Mouse (Mus musculus) activated CD4-positive, CD25-positive, alpha-beta regulatory T cell, adult 4 months (primary cell): ENCODE measurements around the gene Mfsd4b1. TPM values are rescaled to one million over a fixed set of nuclear protein-coding genes. Genes with fewer than 3 reads are reported as not detected.
"Not testable (repeated sequence)": the region's sequence is repeated elsewhere in the genome, so short reads cannot be mapped to it uniquely, and the experiment has no call there.

Experiments used
- ATAC-seq: one replicate; pipeline ENCODE4 v1.8.0; 2017
- polyA plus RNA-seq, 2 experiments: library from polyadenylated mRNA; unstranded; fragments of 100-300 nt; shearing (Covaris generic); gene quantifications; one replicate each; pipeline ENCODE4 v1.2.1; 2017

Gene Mfsd4b1
- polyA plus RNA-seq, 2 experiments from 2014 or later = not detected

- no peak for ATAC-seq
Measured at GRCm38 (mm10) chr10:40032897-40033296, 7.8 kb upstream of the Mfsd4b1 start.

DNA sequence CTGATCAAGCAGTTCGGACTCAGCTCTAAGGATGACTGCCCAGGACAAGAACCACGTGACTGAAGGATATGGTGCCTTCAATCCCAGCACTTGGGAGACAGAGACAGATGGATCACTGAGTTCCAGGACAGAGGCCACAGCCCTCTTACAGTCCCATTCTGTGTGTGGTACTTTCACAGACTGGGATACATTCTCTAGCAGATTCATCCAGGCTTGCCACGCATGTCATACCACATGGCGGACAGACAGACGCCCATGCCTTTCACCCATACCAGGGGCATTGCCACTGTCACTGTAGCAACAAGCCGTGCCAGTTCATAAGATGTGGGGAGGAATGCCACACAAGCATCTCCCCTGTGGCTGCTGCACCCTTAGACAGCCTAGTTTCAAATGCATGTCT lies 5.6 kb upstream of the Mfsd4b1 start:
- ATAC-seq = no peak

GRCm38 (mm10) chr10:40029610-40030009 lies 4.5 kb upstream of the Mfsd4b1 start:
- no peak for ATAC-seq

DNA sequence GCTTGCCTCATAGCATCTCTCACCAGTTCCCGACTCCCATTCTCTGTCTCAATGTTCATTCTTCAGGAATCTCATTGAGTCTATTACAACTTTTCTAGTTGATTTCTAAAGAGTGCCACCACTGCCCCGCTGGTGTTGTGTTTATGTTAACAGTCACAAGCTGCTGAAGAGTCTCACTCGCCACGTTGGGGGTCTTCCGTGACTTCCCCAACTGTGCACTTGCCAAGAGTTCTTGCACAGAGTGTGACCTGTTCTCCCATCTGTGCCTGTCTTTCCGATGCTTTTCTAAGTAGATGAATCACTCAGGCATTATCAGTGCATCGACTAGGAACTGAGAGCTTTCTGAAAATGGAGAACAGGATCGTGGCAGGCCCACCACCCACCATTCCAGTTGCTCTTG lies 3.0 kb upstream of the Mfsd4b1 start:
- no peak for ATAC-seq

DNA sequence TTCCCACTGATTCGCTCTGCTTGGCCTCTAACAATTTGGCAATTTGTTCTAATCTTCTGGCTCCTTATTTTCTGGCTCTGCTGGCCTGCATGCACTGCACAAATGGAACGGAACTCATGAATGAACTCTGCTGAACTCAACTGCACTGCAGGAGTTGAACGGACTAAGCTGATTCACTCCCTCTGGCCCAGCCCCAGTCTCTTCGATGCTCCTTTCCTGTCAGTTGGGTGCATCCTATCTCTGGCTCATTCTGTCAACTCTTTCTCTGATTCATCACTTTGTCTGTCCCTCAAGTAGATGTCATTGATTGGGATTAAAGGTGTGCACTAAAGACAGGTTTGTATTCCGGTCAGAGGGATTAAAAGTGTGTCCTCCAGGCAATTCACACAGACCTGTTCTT lies 1.5 kb upstream of the Mfsd4b1 start:
- no peak for ATAC-seq

DNA sequence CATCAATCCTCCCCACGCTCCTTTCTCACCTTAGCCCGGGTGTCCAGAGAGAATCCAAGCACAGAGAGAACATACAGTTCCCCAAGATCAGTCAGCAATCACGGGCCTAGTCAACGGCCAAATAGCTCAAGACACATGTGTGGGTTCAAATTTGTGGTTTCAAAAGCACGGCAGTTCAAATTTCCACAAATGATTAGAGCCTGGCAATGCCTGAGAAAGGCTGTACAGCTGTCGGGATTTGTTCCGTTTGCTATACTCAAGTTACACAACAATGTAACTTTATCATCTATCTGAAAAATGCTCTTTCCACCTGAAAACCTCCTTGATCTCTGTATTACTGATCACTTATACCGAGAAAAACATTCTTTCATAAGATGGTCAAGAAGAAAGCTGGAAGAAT lies 492 bp upstream of the Mfsd4b1 start:
- no peak for ATAC-seq

GRCm38 (mm10) chr10:40020401-40020800 lies 4.7 kb downstream of the Mfsd4b1 start:
- ATAC-seq = no peak

DNA sequence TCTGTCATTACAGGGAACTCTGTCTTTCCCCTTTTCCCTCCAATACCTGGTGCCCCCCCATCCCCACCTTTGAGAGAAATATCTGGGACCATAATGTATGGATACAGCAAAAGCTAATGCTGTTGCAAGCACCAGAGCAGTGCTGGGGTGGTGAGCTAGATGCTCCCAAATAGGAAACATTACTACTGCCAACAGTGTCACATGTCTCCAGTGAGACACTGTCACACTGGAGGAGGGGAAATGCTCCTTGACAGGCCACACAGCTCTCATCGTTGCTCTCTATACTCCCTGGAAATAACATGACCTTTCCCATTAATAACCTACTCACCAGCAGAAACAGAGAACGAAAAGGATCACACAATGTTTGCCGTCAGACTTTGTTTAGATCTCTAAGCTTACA lies 5.6 kb downstream of the Mfsd4b1 start:
- no peak for ATAC-seq

DNA sequence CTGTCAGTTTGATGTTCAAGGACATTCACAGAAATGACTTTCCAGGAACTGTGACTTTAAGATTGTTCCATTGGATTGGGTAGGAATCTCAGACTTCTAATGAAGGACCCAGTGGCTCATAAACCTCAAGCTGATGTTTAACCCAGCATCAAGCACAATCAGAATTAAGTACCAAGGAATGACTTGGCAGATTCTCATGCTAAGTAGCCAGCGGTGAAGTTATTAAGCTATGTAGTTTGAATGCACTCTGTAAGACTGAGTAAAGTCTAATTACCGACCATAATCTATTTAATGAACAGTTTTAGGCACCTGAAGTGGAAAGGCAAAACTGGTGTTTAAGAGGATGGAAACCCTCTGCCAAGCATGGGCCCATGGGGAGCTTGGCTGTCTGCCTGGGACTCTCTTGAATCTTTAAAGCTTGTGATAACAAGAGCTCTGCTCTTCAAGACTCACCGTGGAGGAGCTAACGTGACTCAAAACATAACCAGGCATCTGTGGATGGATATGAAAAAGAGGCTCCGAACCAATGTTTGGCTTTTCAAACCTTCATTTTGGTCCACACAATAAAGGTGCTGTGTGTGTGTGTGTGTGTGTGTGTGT lies 6.7 kb downstream of the Mfsd4b1 start:
- ATAC-seq = no peak

- ATAC-seq = no peak
Measured at GRCm38 (mm10) chr10:40009591-40009990, 15.5 kb downstream of the Mfsd4b1 start.

DNA sequence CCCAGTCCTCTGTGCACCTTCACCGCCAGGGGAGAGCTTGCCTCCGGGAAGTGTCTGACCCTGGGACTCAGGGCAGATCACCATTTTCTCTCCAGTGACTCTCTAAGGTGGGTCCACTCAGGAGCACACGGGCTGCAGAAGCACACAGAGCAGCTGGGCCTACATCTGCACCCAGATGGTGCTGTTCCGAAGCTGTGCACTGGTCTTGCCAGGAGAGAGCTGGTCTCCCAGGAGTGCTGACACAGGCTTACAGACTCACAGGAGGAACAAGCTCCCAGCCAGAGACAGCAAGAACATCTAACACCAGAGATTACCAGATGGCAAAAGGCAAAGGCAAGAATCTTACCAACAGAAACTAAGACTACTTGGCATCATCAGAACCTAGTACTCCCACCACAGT lies 16.2 kb downstream of the Mfsd4b1 start:
- ATAC-seq = not testable (repeated sequence)

- ATAC-seq = no peak
Measured at GRCm38 (mm10) chr10:40007953-40008352, 17.1 kb downstream of the Mfsd4b1 start.

- ATAC-seq = no peak
Measured at GRCm38 (mm10) chr10:40006963-40007362, 18.1 kb downstream of the Mfsd4b1 start.

GRCm38 (mm10) chr10:40000746-40001145 lies 24.3 kb downstream of the Mfsd4b1 start:
- ATAC-seq = no peak

- peak; percentile 98 for ATAC-seq
Measured at GRCm38 (mm10) chr10:39991155-39991554, 33.9 kb downstream of the Mfsd4b1 start.

DNA sequence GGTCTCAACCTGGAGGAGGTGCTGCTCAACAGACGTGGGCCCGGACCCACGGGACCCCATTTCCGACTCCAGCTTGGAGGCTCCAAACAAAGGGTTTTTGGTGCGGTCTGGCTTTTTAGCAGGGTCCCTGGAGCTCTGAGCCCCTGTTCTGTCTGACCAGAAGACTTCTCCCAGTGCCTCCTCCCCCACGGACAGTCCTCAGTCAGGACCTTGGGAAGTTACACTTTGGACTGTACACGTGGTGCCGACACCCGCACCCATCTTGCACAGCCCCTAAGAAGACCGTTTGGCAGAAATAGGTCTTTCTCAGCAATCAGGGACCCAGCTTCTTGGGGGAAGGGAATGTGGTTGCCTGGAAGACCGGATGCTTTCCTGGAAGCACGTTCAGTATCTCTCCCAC lies 38.6 kb downstream of the Mfsd4b1 start, which contains the start of gene Mfsd4b5:
Gene Mfsd4b5 (minus strand): TSS at position 181 of the 400 bp plus-strand sequence.
- ATAC-seq = no peak

GRCm38 (mm10) chr10:39982604-39983003 lies 42.5 kb downstream of the Mfsd4b1 start:
- no peak for ATAC-seq

DNA sequence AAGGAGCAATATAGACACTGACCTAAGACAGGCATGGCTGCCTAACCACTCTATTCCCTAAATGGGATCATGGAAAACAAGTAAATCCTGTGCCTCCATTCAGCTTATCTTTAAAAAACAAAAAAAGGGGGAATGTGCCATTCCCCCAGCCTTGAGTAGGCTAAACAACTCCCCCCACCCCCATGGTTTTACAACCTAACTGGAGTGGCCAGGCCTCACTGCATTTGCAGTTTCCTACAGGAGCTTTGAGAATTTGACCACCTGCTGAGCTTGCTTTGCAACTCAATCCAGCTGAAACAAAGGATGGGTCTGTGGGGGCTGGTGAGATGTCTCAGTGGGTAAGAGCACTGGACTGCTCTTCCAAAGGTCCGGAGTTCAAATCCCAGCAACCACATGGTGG lies 46.8 kb downstream of the Mfsd4b1 start:
- ATAC-seq = no peak

- ATAC-seq = no peak
Measured at GRCm38 (mm10) chr10:39977346-39977745, 47.7 kb downstream of the Mfsd4b1 start.

DNA sequence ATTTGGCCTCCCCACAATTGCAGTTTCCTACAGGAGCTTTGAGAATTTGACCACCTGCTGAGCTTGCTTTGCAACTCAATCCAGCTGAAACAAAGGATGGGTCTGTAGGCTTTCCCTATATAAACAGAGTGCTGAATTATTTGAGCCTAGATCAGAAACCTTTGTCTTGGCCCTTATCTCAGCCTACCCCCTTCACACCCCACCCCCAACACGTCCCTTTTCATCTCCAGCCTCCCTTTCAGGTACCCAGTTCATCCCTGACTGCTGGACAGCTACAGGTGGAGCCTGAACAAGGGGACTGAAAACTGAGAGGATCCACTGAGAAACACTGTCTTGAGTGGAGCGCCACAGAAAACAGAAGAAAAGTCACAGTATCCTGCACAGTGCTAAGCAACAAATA lies 49.3 kb downstream of the Mfsd4b1 start:
- no peak for ATAC-seq

- ATAC-seq = peak; percentile 43
Measured at GRCm38 (mm10) chr10:39974982-39975381, 50.1 kb downstream of the Mfsd4b1 start.

- no peak for ATAC-seq
Measured at GRCm38 (mm10) chr10:39967512-39967911, 57.6 kb downstream of the Mfsd4b1 start.

DNA sequence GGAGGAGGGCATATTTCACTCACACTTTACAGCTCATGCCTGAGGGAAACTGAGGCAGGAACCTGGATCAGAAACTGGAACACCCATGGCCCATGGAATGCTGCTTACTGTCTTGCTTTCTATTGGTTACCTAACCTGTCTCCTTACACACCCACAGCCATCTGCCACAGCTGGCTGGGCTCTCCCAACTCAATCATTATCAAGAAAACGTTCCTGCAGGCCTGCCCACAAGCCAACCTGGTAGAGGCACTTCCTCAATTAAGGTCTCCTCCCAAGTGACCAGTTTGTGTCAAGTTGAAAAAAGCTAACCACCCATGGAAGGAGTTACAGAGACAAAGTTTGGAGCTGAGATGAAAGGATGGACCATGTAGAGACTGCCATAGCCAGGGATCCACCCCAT lies 63.2 kb downstream of the Mfsd4b1 start:
- ATAC-seq = no peak

DNA sequence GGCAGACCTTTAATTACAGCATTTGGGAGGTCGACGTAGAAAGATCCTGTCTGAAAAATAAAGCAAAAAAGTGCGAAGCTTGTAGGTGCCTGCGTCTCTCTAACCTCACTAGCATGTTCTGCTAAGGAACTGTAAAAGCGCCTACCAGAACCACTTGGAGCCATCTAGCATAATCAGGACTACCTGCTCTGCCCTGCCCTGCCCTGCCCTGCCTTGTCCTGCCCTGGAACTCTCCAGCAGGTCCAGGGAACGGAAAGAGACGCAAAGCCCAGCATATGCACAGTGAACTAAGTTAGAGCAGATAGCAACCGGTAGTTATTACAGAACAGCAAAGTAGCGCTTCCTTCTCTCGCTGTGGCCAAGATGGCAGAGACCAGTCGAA lies 64.6 kb downstream of the Mfsd4b1 start:
- peak; percentile 2 for ATAC-seq

GRCm38 (mm10) chr10:39959761-39960440 lies 65.2 kb downstream of the Mfsd4b1 start, which contains the start of gene Mfsd4b3:
TSS of gene Mfsd4b3 (minus strand) at chr10:39960153.
- ATAC-seq = peak; percentile 100
